Mouse (Mus musculus) hindbrain, embryonic 15.5 days (tissue): Measurements from ENCODE around the gene Rbp1. TPM values are rescaled to one million over a fixed set of nuclear protein-coding genes. Genes with fewer than 3 reads are reported as not detected.

Experiments
- ATAC-seq: fragments of 200-750 bp; cut with Nextera tagmentation; 2 replicates; pipeline ENCODE4 v1.8.0; 2017; ENCODE audit warnings: low read depth, moderate number of reproducible peaks, moderate TSS enrichment; ENCODE audit not compliant: low FRiP score
- H3K27ac ChIP-seq: fragments of 300-500 bp; sonication (generic); replicated peaks from 2 replicates; pipeline ENCODE4 v1.5.1; 2015; ENCODE audit warnings: mild to moderate bottlenecking, inconsistent platforms
- H3K27me3 ChIP-seq: fragments of 300-500 bp; sonication (generic); 2 replicates; pipeline ENCODE4 v1.6.1; 2015; ENCODE audit warnings: control low read depth, inconsistent platforms
- H3K36me3 ChIP-seq: fragments of 300-500 bp; sonication (generic); 2 replicates; pipeline ENCODE4 v1.6.1; 2015; ENCODE audit warnings: control low read depth, inconsistent platforms
- H3K4me1 ChIP-seq: fragments of 300-500 bp; sonication (generic); replicated peaks from 2 replicates; pipeline ENCODE4 v1.6.1; 2015; ENCODE audit warnings: control low read depth, inconsistent platforms
- H3K4me2 ChIP-seq: fragments of 300-500 bp; sonication (generic); 2 replicates; pipeline ENCODE4 v1.6.1; 2015; ENCODE audit warnings: moderate library complexity, mild to moderate bottlenecking, inconsistent platforms
- H3K4me3 ChIP-seq: fragments of 300-500 bp; sonication (generic); 2 replicates; pipeline ENCODE4 v1.5.1; 2015; ENCODE audit warnings: mild to moderate bottlenecking, inconsistent platforms
- H3K9ac ChIP-seq: fragments of 300-500 bp; sonication (generic); 2 replicates; pipeline ENCODE4 v1.6.1; 2015; ENCODE audit warnings: inconsistent platforms
- H3K9me3 ChIP-seq: fragments of 300-500 bp; sonication (generic); 2 replicates; pipeline ENCODE4 v1.6.1; 2016; ENCODE audit warnings: control low read depth, inconsistent platforms
- WGBS: fragments of 180-500 bp; shearing (Covaris S2); methylation state at CpG from one replicate; pipeline ENCODE4 v1.1.7; 2015; 5-methylcytosine and 5-hydroxymethylcytosine counted together
- polyA plus RNA-seq: library from polyadenylated mRNA; unstranded; fragments of >200 nt; fragmentation: Nextera tagmentation; extraction: Ambion mirVana; gene quantifications from 2 replicates; pipeline ENCODE4 v1.2.1, GENCODE M21; 2015

The Rbp1 gene
- polyA plus RNA-seq, 1 experiment from 2014 or later: 45.7 TPM

- 7% methylated on average over 19 of the region's 19 CpGs for WGBS
- Histone ChIP-seq H3K27ac (no peak overlapping the region; the same call in 1 of the 2 replicates), H3K27me3 (0 out of 2 replicates have a peak, but pooled peaks cover 10% of the 10 kb centered on the region), H3K9me3 (no peaks in the 10 kb centered on the region), H3K4me2 (peak overlapping the region; percentile 89), H3K36me3 (no peaks in the 10 kb centered on the region), H3K9ac (no peak overlapping the region), H3K4me3 (peak overlapping the region; percentile 50), H3K4me1 (peaks cover 42% of the 10 kb centered on the region)
- no peak for ATAC-seq
Observed at GRCm38 (mm10) chr9:98425351-98425880, 2.7 kb downstream of the Rbp1 start.

- peaks cover 42% of the 10 kb centered on the region for H3K4me1 ChIP-seq
- no peaks in the 10 kb centered on the region for H3K36me3 ChIP-seq
- no peak overlapping the region for H3K9ac ChIP-seq
- H3K9me3 ChIP-seq: no peaks in the 10 kb centered on the region
- no peak overlapping the region for H3K4me3 ChIP-seq
- ATAC-seq: no peak
- 0 out of 2 replicates have a peak, but pooled peaks cover 9% of the 10 kb centered on the region for H3K27me3 ChIP-seq
- 78% methylated on average over 4 of the region's 4 CpGs for WGBS
- H3K27ac ChIP-seq: no peak overlapping the region
- peak overlapping the region; percentile 89; the same call in 1 of the 2 replicates for H3K4me2 ChIP-seq
Observed at GRCm38 (mm10) chr9:98427906-98428517, 5.3 kb downstream of the Rbp1 start.

DNA sequence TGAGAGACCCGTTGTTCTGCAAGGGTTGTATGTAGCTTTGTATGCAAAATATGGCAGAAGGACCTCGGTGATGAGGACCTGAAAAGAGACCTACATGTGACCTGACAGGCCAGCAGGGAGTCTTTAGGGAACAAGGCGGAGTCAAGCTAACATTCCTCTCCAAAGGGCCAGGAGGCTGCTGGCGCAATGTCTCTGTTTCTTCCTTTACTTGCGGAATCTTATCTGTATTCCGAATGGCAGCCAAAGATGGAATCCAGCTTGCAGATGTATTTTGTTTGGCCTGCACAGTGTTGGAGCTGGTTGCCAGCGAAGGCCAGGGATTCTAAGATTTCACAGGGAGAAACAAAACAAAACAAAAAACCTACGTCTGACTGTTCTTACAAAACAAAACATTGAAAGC is 6.0 kb downstream of the Rbp1 start:
- Histone ChIP-seq H3K9ac (no peak overlapping the region), H3K36me3 (no peaks in the 10 kb centered on the region), H3K4me1 (peaks cover 41% of the 10 kb centered on the region), H3K4me3 (no peak overlapping the region), H3K9me3 (no peaks in the 10 kb centered on the region), H3K27me3 (0 out of 2 replicates have a peak, but pooled peaks cover 9% of the 10 kb centered on the region), H3K4me2 (no peak overlapping the region; the same call in 1 of the 2 replicates), H3K27ac (no peak overlapping the region)
- ATAC-seq: no peak
- WGBS: 57% methylated on average over 8 of the region's 8 CpGs

DNA sequence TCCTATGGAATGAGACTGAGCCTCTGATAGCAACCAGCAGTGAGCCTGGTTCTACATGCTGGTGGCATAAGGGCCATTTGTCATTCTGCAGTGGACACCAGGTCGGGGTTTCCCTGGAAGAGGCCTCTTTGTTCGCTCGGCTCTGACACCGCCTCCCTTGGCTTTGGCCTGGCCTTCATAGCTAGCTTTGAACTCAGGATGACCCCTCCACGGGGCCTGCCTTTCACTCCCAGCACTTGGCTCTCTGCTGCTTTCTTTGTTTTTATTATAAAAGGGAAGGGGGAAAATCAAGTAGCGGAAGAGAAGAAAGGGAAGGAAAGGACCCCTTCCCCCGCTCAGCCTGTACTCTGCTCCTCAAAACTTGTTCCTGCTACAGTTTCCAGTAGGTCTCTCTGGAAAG is 7.0 kb downstream of the Rbp1 start:
- peak; percentile 52 for ATAC-seq
- no peaks in the 10 kb centered on the region for H3K9me3 ChIP-seq
- H3K4me1 ChIP-seq: peaks cover 33% of the 10 kb centered on the region
- H3K9ac ChIP-seq: no peak overlapping the region
- H3K27me3 ChIP-seq: 0 out of 2 replicates have a peak, but pooled peaks cover 9% of the 10 kb centered on the region
- no peak overlapping the region for H3K4me3 ChIP-seq
- H3K36me3 ChIP-seq: no peaks in the 10 kb centered on the region
- 0 out of 2 replicates have a peak overlapping the region, but pooled peaks have one; percentile 3 for H3K27ac ChIP-seq
- WGBS: 5% methylated on average over 7 of the region's 7 CpGs
- peak overlapping the region; percentile 24; the same call in 1 of the 2 replicates for H3K4me2 ChIP-seq

DNA sequence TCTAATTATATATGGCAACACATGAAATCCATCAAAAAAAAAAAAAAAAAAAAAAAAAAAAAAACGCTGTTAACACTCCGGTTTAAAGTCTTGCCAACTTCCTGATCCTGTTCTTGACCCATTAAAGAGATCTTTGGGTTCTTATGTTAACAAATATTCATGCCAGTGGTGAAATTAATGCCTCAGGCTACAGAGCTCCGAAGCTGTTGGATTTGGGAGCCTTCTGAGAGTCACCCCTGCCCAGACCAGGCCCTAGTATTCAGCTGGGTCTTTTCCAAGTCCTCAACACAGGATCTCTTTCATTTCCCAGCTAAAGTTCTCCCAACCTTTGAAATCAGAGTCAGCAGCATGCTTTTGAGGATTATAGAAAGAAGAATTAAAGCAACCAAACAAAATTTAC is 7.8 kb downstream of the Rbp1 start:
- ATAC-seq: no peak
- Histone ChIP-seq H3K9ac (no peak overlapping the region), H3K4me1 (peaks cover 27% of the 10 kb centered on the region), H3K27ac (no peak overlapping the region), H3K4me3 (no peak overlapping the region), H3K36me3 (no peaks in the 10 kb centered on the region), H3K27me3 (0 out of 2 replicates have a peak, but pooled peaks cover 9% of the 10 kb centered on the region), H3K9me3 (no peaks in the 10 kb centered on the region), H3K4me2 (no peak overlapping the region)
- WGBS: 59% methylated on average over 3 of the region's 3 CpGs

- no peaks in the 10 kb centered on the region for H3K9me3 ChIP-seq
- no peak overlapping the region for H3K4me2 ChIP-seq
- ATAC-seq: no peak
- H3K9ac ChIP-seq: no peak overlapping the region
- H3K4me1 ChIP-seq: peaks cover 23% of the 10 kb centered on the region
- WGBS: 36% methylated on average over 2 of the region's 2 CpGs
- no peaks in the 10 kb centered on the region for H3K36me3 ChIP-seq
- 0 out of 2 replicates have a peak, but pooled peaks cover 3% of the 10 kb centered on the region for H3K27me3 ChIP-seq
- no peak overlapping the region for H3K27ac ChIP-seq
- no peak overlapping the region for H3K4me3 ChIP-seq
Observed at GRCm38 (mm10) chr9:98433021-98433420, 10.3 kb downstream of the Rbp1 start.

DNA sequence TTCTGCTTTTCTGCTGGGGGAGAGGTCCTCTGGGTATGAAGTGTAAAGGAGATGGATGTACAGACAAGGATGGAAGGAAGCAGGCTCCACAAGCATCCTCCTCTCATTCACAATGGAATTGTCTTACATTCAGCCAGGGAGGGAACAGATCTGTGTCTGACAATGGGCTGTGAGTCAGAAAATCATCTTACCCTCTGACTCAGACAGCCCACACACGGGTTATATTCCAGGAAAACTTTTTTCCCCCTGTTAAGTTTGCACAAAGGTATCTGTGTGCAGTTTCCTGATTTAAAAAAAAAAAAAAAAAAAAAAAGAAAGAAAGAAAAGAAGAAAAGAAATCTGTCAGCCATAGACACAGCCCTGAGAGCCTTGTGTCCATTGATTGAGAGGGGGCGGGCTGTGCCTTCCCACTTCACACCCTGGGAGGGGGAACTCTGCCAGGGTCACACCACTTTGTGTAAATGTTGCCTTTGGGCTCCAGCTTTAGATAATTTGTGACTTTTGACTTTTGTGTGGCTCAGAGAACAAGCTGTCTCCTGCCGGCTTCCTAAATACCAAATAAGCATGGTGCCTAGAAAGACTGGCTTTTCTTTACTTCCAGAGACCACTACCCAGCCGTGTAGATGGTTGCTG is 11.3 kb downstream of the Rbp1 start:
- WGBS: 16% methylated on average over 4 of the region's 4 CpGs
- no peak overlapping the region for H3K9ac ChIP-seq
- no peak overlapping the region for H3K4me2 ChIP-seq
- H3K4me3 ChIP-seq: no peak overlapping the region
- no peaks in the 10 kb centered on the region for H3K36me3 ChIP-seq
- ATAC-seq: no peak
- H3K27me3 ChIP-seq: 0 out of 2 replicates have a peak, but pooled peaks cover 3% of the 10 kb centered on the region
- no peak overlapping the region for H3K27ac ChIP-seq
- H3K4me1 ChIP-seq: peaks cover 21% of the 10 kb centered on the region
- no peaks in the 10 kb centered on the region for H3K9me3 ChIP-seq

- no peak overlapping the region for H3K27ac ChIP-seq
- no peak for ATAC-seq
- no peak overlapping the region for H3K4me3 ChIP-seq
- H3K36me3 ChIP-seq: no peaks in the 10 kb centered on the region
- H3K4me1 ChIP-seq: peaks cover 10% of the 10 kb centered on the region
- no peak overlapping the region for H3K4me2 ChIP-seq
- H3K9me3 ChIP-seq: no peaks in the 10 kb centered on the region
- H3K9ac ChIP-seq: no peak overlapping the region
- WGBS: 91% methylated on average over 4 of the region's 4 CpGs
- H3K27me3 ChIP-seq: no peaks in the 10 kb centered on the region
Observed at GRCm38 (mm10) chr9:98437819-98438218, 15.1 kb downstream of the Rbp1 start.

- no peak overlapping the region for H3K4me2 ChIP-seq
- H3K9me3 ChIP-seq: no peaks in the 10 kb centered on the region
- peaks cover 6% of the 10 kb centered on the region; the same call in 1 of the 2 replicates for H3K4me1 ChIP-seq
- H3K9ac ChIP-seq: no peak overlapping the region
- 69% methylated on average over 3 of the region's 3 CpGs for WGBS
- no peak overlapping the region for H3K4me3 ChIP-seq
- ATAC-seq: no peak
- no peaks in the 10 kb centered on the region for H3K27me3 ChIP-seq
- no peaks in the 10 kb centered on the region for H3K36me3 ChIP-seq
- no peak overlapping the region for H3K27ac ChIP-seq
Observed at GRCm38 (mm10) chr9:98439091-98439490, 16.3 kb downstream of the Rbp1 start.

- WGBS: 58% methylated on average over 5 of the region's 5 CpGs
- no peaks in the 10 kb centered on the region for H3K36me3 ChIP-seq
- 0 out of 2 replicates have a peak, but pooled peaks cover 6% of the 10 kb centered on the region for H3K4me1 ChIP-seq
- no peak for ATAC-seq
- H3K27me3 ChIP-seq: no peaks in the 10 kb centered on the region
- H3K27ac ChIP-seq: no peak overlapping the region
- H3K4me3 ChIP-seq: no peak overlapping the region
- no peak overlapping the region for H3K9ac ChIP-seq
- no peaks in the 10 kb centered on the region for H3K9me3 ChIP-seq
- H3K4me2 ChIP-seq: no peak overlapping the region
Observed at GRCm38 (mm10) chr9:98442638-98443037, 19.9 kb downstream of the Rbp1 start.

DNA sequence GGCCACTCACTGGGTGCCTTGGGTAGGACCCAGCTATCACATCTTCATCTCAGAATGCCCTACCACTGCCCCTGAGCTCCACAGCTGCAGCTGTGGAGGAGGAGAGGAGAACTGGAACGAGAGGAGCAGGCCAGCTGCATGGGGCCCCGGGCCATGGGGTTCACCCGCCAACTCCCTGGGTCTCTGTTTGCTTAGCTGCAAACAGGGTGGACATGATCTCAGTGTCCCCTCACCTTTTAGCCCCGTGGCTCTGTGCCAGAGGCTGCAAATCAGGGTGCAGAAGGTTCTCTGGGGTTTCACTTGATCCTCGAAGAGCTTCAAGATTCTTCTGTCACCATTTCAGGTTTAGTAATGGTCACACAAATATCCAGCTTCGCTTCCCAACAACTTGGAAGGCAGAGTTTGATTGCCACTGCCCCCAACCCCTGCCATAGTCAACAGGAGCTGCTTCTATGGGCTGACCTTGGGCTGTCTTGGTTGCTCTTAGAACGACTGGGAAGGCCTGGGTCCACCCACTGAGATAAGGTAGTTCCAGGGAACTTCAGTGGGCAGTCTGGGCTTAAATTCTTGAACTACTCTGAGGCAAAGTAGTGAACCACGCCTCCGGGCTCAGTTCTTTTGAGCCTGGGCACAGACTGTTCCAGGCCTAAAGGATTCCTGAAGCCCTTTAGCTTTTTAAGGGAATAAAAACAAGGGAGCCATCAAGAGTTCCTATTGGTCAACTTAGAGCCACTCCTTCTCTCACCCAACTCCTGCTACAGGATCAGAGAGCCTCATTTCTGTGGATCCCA is 22.8 kb downstream of the Rbp1 start:
- Histone ChIP-seq H3K4me2 (no peak overlapping the region), H3K27ac (no peak overlapping the region), H3K36me3 (no peaks in the 10 kb centered on the region), H3K4me3 (no peak overlapping the region), H3K27me3 (no peaks in the 10 kb centered on the region), H3K9me3 (no peaks in the 10 kb centered on the region), H3K4me1 (no peaks in the 10 kb centered on the region), H3K9ac (no peak overlapping the region)
- no peak for ATAC-seq
- WGBS: 87% methylated on average over 9 of the region's 9 CpGs

DNA sequence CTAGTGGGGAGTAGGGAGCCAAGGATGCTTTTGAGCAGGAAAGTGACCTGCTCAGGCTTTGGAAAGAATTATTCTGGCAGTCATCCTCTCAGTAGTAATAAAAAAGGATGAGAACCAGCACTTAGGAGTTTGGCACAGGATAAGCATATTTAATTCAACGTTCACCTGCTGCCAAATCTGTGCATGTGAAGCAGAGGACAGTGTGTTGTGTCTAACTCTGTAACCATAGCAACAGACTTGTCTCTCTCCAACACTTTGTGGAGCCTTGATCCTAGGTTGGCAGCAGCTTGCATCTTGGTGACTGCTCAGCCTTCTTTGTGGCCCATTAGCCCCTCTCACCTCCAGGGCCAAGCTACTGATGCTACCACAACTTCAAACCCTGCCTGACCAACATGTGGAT is 28.2 kb downstream of the Rbp1 start:
- H3K9me3 ChIP-seq: no peaks in the 10 kb centered on the region
- peak; percentile 34; the same call in 1 of the 2 replicates for ATAC-seq

More for the DNA sequence above, 28.2 kb downstream of the Rbp1 start:
- Histone ChIP-seq H3K4me2 (no peak overlapping the region), H3K36me3 (no peaks in the 10 kb centered on the region), H3K27me3 (no peaks in the 10 kb centered on the region), H3K9ac (no peak overlapping the region), H3K4me1 (no peaks in the 10 kb centered on the region), H3K27ac (no peak overlapping the region), H3K4me3 (no peak overlapping the region)
- WGBS: 57% methylated on average over 1 of the region's 1 CpGs
